Mouse (Mus musculus) embryonic fibroblast, embryonic 13.5 days (primary cell): ENCODE measurements around the gene Cxcl10. TPM values are rescaled to one million over a fixed set of nuclear protein-coding genes. Genes with fewer than 3 reads are reported as not detected.

Source experiments
- H3K27ac ChIP-seq: 2 replicates; pipeline ENCODE4 v1.5.1; 2012; ENCODE audit warnings: low read length, control low read depth, inconsistent platforms; ENCODE audit not compliant: insufficient read depth
- H3K4me1 ChIP-seq: 2 replicates; pipeline ENCODE4 v1.6.1; 2011; ENCODE audit warnings: low read length; ENCODE audit not compliant: control insufficient read depth, insufficient read depth
- H3K4me3 ChIP-seq: 2 replicates; pipeline ENCODE4 v1.5.1; 2011; ENCODE audit warnings: mild to moderate bottlenecking, control low read depth, low read length; ENCODE audit not compliant: insufficient read depth
- CTCF ChIP-seq: IDR thresholded peaks from 2 replicates; pipeline ENCODE4 v1.5.1; 2011; ENCODE audit warnings: mild to moderate bottlenecking, control low read depth, low read length, moderate library complexity, borderline replicate concordance; ENCODE audit not compliant: insufficient read depth
- POLR2A ChIP-seq: IDR thresholded peaks from 2 replicates; pipeline ENCODE4 v1.6.1; 2011; ENCODE audit warnings: low read depth, mild to moderate bottlenecking, control low read depth, low read length, moderate library complexity
- polyA plus RNA-seq: library from polyadenylated mRNA; stranded (reverse); fragments of >200 nt; gene quantifications from 2 replicates; pipeline ENCODE4 v1.2.4, GENCODE M21; 2011; ENCODE audit warnings: low read depth; ENCODE audit not compliant: missing spikeins, insufficient read length

The Cxcl10 gene
- polyA plus RNA-seq, result 6.1 and 7.7 TPM in 2 replicates

GRCm38 (mm10) chr5:92348794-92349413 is at the start of gene Cxcl10:
Cxcl10 (minus strand) TSS chr5:92348889.
- TF ChIP-seq CTCF (no peak), POLR2A (no peak)
- Histone ChIP-seq H3K4me3 (no peak within 1 kb of the TSS), H3K4me1 (0 out of 2 replicates have a peak, but pooled peaks cover 3% of the 10 kb centered on the region), H3K27ac (no peak within 1 kb of the TSS)

- Histone ChIP-seq H3K27ac (no peak overlapping the region), H3K4me1 (no peaks in the 10 kb centered on the region), H3K4me3 (no peak overlapping the region)
- no peak for TF ChIP-seq POLR2A
- TF ChIP-seq CTCF, result peak; percentile 60
Measured at GRCm38 (mm10) chr5:92398153-92398552, 49.5 kb upstream of the Cxcl10 start.

- H3K27ac ChIP-seq, result no peak overlapping the region
- TF ChIP-seq POLR2A (no peak), CTCF (no peak)
- no peak overlapping the region for H3K4me3 ChIP-seq
- H3K4me1 ChIP-seq, result no peaks in the 10 kb centered on the region
Measured at GRCm38 (mm10) chr5:92396476-92396875, 47.8 kb upstream of the Cxcl10 start.

GRCm38 (mm10) chr5:92395764-92396163 is 47.1 kb upstream of the Cxcl10 start:
- TF ChIP-seq POLR2A, result no peak
- no peak for TF ChIP-seq CTCF
- no peak overlapping the region for H3K4me3 ChIP-seq
- no peaks in the 10 kb centered on the region for H3K4me1 ChIP-seq
- H3K27ac ChIP-seq, result no peak overlapping the region

GRCm38 (mm10) chr5:92393863-92394262 is 45.2 kb upstream of the Cxcl10 start:
- H3K4me1 ChIP-seq, result no peaks in the 10 kb centered on the region
- no peak overlapping the region for H3K27ac ChIP-seq
- no peak overlapping the region for H3K4me3 ChIP-seq
- TF ChIP-seq POLR2A, result no peak
- TF ChIP-seq CTCF, result no peak

GRCm38 (mm10) chr5:92392542-92392941 is 43.9 kb upstream of the Cxcl10 start:
- H3K4me1 ChIP-seq, result no peaks in the 10 kb centered on the region
- no peak overlapping the region for H3K27ac ChIP-seq
- H3K4me3 ChIP-seq, result no peak overlapping the region
- TF ChIP-seq CTCF (no peak), POLR2A (no peak)

- Histone ChIP-seq H3K4me3 (no peak overlapping the region), H3K27ac (no peak overlapping the region), H3K4me1 (no peaks in the 10 kb centered on the region)
- TF ChIP-seq POLR2A (no peak), CTCF (no peak)
Measured at GRCm38 (mm10) chr5:92390615-92391014, 41.9 kb upstream of the Cxcl10 start.

GRCm38 (mm10) chr5:92389977-92390376 is 41.3 kb upstream of the Cxcl10 start:
- Histone ChIP-seq H3K4me1 (no peaks in the 10 kb centered on the region), H3K4me3 (no peak overlapping the region), H3K27ac (no peak overlapping the region)
- TF ChIP-seq POLR2A (no peak), CTCF (no peak)

GRCm38 (mm10) chr5:92387433-92387832 is 38.7 kb upstream of the Cxcl10 start:
- H3K4me1 ChIP-seq, result 0 out of 2 replicates have a peak, but pooled peaks cover 3% of the 10 kb centered on the region
- H3K27ac ChIP-seq, result no peak overlapping the region
- TF ChIP-seq POLR2A (no peak), CTCF (no peak)
- H3K4me3 ChIP-seq, result no peak overlapping the region

GRCm38 (mm10) chr5:92386643-92387042 is 38.0 kb upstream of the Cxcl10 start:
- Histone ChIP-seq H3K27ac (no peak overlapping the region), H3K4me1 (0 out of 2 replicates have a peak, but pooled peaks cover 3% of the 10 kb centered on the region), H3K4me3 (no peak overlapping the region)
- no peak for TF ChIP-seq POLR2A
- TF ChIP-seq CTCF, result no peak
